Mouse (Mus musculus): ENCODE measurements around the gene Grin3b. TPM values are rescaled to one million over a fixed set of nuclear protein-coding genes. Genes with fewer than 3 reads are reported as not detected.

Grin3b gene
- polyA plus RNA-seq, 1 experiment from 2014 or later: 0.38 TPM

DNA sequence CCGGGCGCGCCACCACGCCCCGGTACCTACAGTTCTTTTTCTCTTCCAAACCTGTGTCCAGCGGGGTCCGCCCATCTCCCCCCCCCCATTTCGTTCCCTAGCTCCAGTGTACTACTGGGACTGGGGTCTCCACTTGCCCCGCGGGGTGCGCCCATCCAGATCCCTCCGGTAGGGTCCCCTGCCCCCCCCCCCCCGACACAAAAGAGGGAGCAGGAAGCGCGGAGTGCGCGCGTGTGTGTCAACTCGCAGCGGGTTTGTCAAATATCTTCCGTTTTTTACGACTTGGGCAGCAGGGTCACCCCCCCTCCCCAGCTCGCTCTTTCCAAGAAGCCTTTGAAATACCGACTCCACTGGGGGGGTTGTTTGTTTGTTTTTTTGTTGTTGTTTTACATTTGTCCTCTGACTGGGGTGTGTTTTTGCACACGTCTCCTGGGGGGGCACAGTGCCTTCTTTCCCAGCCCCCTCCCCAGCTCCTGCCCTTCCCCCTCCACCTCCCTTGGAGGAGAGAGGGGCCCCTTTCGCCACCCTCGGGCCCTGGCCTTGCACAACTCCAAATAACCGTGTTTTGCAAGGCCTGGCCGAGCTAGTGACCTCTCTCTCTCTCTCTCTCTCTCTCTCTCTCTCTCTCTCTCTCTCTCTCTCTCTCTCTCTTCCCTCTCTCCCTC lies 42.4 kb upstream of the Grin3b start:
- peak overlapping the region; percentile 86 for H3K4me2 ChIP-seq
- no peak for DNase-seq (ENCODE audit: low spot score, missing footprints)
- peak overlapping the region; percentile 82 for H3K9ac ChIP-seq (ENCODE audit: low read length)
- H3K4me3 ChIP-seq (ENCODE audit: low read depth, low read length): peak overlapping the region; percentile 89
- peak overlapping the region; percentile 27 for H3K27ac ChIP-seq (ENCODE audit: low read depth, low read length)
- no peaks in the 10 kb centered on the region for H3K36me3 ChIP-seq (ENCODE audit: control insufficient read depth, insufficient read depth, low read length)
- H3K27me3 ChIP-seq (ENCODE audit: control insufficient read depth, insufficient read depth, low read length): peaks cover 5% of the 10 kb centered on the region
- no peaks in the 10 kb centered on the region for H3K9me3 ChIP-seq (ENCODE audit: control insufficient read depth, low read length)
- peaks cover 28% of the 10 kb centered on the region for H3K4me1 ChIP-seq (ENCODE audit: control insufficient read depth, insufficient read depth, low read length)
- 0 out of 2 replicates have a peak, but pooled peaks have one; percentile 12 for ATAC-seq (ENCODE audit: low FRiP score)
- WGBS: under 1% methylated on average over 28 of the region's 29 CpGs

DNA sequence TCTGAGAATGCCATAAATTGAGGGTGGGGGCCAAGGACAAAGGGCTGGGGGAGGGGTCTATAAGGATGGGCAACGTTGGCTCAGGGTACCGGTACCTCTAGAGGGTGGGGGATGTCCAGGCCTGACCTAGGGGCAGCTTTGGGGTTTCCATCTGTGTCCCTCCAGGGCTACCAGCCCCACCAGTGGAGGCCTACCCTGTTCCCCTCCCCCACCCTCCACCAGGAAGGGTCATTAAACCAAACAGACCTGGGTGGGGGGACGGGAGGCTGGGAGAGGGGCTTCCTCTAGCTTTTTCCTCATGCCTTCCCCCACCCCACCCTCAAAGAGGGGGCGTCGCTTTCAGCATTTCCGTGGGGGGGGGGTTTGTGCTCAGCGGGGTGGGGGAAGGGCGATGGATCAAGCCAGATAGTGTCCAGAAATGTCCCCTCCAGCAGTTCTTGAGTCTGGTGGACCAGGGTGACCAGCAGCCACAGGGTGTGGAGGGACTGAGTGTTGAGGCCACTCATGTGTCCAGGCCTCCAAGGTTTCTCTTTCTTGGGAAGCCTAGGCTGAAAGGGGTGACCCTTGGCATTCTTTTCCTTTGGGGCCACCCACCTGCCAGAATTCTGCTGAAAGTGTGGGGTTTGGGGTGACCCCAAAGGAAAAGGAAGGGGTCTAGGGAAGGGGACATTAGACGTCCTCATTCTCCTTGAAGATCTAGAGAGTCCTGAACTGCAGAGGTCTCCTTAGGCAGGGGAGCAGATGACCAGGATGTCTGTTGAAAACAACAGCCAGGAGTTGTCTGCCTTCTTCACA lies 41.4 kb upstream of the Grin3b start:
- no peak for DNase-seq (ENCODE audit: low spot score, missing footprints)
- Histone ChIP-seq H3K27ac (ENCODE audit: low read depth, low read length) (peak overlapping the region; percentile 36), H3K36me3 (ENCODE audit: control insufficient read depth, insufficient read depth, low read length) (no peaks in the 10 kb centered on the region), H3K4me1 (ENCODE audit: control insufficient read depth, insufficient read depth, low read length) (peaks cover 36% of the 10 kb centered on the region), H3K27me3 (ENCODE audit: control insufficient read depth, insufficient read depth, low read length) (peaks cover 4% of the 10 kb centered on the region), H3K9ac (ENCODE audit: low read length) (peak overlapping the region; percentile 55), H3K4me3 (ENCODE audit: low read depth, low read length) (peak overlapping the region; percentile 89), H3K4me2 (peak overlapping the region; percentile 86), H3K9me3 (ENCODE audit: control insufficient read depth, low read length) (no peaks in the 10 kb centered on the region)
- ATAC-seq (ENCODE audit: low FRiP score): no peak
- 31% methylated on average over 9 of the region's 9 CpGs for WGBS

DNA sequence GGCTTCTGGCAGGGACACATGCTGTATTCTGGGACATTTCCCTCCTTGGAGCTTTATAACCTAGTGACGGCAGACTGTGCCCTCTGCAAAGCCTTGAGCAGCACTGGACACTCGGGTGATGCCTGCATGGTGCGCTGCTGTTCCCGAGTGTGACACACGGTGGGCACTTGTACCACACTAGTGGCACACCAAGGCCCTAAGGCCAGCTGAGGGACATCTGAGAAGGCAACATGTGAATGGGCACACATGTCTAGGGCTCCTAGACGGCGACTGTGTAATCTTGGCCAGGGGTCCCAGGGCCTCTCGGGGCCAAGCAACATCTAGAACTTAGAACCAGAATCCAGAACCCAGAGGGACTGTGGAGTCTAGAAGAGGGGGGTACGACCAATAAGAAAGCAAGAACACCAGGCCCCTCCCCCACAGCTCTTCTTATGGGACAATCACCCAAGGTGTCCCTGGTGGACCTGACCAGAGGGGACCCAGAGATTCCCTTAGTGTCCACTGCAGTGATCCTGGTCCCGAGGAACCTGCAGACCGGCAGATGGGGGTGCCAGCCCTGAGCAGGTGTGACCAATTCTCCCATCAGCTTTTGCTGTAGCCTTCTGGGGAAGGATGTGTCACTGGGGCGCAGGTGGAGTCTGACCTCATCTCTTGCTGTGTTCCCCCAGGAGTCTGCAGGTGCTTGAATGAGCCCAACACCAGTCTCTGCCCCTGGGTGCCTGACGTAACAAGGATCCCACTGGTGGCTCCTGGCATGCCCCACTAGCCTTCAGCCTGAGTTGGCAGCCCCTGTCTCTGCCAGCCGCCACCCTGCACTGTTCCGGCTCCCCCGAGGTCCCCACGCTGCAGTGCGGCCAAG lies 40.3 kb upstream of the Grin3b start:
- H3K9me3 ChIP-seq (ENCODE audit: control insufficient read depth, low read length): no peaks in the 10 kb centered on the region
- peaks cover 4% of the 10 kb centered on the region for H3K27me3 ChIP-seq (ENCODE audit: control insufficient read depth, insufficient read depth, low read length)
- H3K4me2 ChIP-seq: no peak overlapping the region
- WGBS: 87% methylated on average over 18 of the region's 18 CpGs
- no peak for DNase-seq (ENCODE audit: low spot score, missing footprints)
- no peak overlapping the region for H3K9ac ChIP-seq (ENCODE audit: low read length)
- no peak overlapping the region for H3K27ac ChIP-seq (ENCODE audit: low read depth, low read length)
- H3K4me3 ChIP-seq (ENCODE audit: low read depth, low read length): no peak overlapping the region
- no peak for ATAC-seq (ENCODE audit: low FRiP score)
- peaks cover 40% of the 10 kb centered on the region for H3K4me1 ChIP-seq (ENCODE audit: control insufficient read depth, insufficient read depth, low read length)
- H3K36me3 ChIP-seq (ENCODE audit: control insufficient read depth, insufficient read depth, low read length): no peaks in the 10 kb centered on the region

DNA sequence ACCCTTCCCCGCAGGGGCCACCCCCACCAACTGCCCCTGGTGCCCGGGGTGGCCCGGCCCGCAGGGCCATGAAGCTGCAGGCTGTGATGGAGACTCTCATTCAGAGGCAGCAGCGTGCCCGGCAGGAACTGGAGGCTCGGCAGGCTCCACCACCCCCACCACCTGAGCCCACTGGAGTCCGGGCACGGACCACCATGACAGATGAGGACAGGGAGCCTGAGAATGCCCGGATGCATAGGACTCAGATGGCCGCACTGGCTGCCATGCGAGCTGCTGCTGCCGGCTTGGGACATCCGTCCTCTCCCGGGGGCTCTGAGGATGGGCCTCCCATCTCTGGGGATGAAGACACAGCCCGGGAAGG lies 39.7 kb upstream of the Grin3b start:
- H3K27me3 ChIP-seq (ENCODE audit: control insufficient read depth, insufficient read depth, low read length): peaks cover 4% of the 10 kb centered on the region
- no peak overlapping the region for H3K4me2 ChIP-seq
- H3K27ac ChIP-seq (ENCODE audit: low read depth, low read length): no peak overlapping the region
- no peaks in the 10 kb centered on the region for H3K9me3 ChIP-seq (ENCODE audit: control insufficient read depth, low read length)
- H3K4me3 ChIP-seq (ENCODE audit: low read depth, low read length): no peak overlapping the region
- no peak overlapping the region for H3K9ac ChIP-seq (ENCODE audit: low read length)
- H3K4me1 ChIP-seq (ENCODE audit: control insufficient read depth, insufficient read depth, low read length): peaks cover 40% of the 10 kb centered on the region
- 91% methylated on average over 16 of the region's 16 CpGs for WGBS
- DNase-seq (ENCODE audit: low spot score, missing footprints) (no peak), ATAC-seq (ENCODE audit: low FRiP score) (no peak)
- no peaks in the 10 kb centered on the region for H3K36me3 ChIP-seq (ENCODE audit: control insufficient read depth, insufficient read depth, low read length)

DNA sequence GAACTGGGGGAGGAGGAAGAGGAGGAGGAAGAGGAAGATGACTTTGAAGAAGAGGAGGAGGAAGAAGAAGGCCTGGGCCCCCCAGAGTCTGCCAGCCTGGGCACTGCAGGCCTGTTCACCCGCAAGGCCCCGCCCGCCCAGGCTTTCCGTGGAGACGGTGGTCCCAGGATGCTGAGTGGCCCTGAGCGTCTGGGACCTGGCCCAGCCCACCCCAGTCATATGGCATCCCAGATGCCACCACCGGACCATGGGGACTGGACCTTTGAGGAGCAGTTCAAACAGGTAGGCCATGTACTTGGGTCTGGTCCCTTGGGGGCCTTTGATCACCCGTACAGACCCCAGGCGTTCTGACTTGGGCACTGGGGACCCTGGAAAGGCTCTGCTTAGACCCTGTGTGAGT lies 38.7 kb upstream of the Grin3b start:
- Histone ChIP-seq H3K27me3 (ENCODE audit: control insufficient read depth, insufficient read depth, low read length) (no peaks in the 10 kb centered on the region; the same call in 1 of the 2 replicates), H3K4me2 (no peak overlapping the region), H3K9ac (ENCODE audit: low read length) (no peak overlapping the region), H3K36me3 (ENCODE audit: control insufficient read depth, insufficient read depth, low read length) (no peaks in the 10 kb centered on the region), H3K4me1 (ENCODE audit: control insufficient read depth, insufficient read depth, low read length) (peaks cover 34% of the 10 kb centered on the region), H3K9me3 (ENCODE audit: control insufficient read depth, low read length) (no peaks in the 10 kb centered on the region), H3K27ac (ENCODE audit: low read depth, low read length) (no peak overlapping the region), H3K4me3 (ENCODE audit: low read depth, low read length) (no peak overlapping the region)
- DNase-seq (ENCODE audit: low spot score, missing footprints) (no peak), ATAC-seq (ENCODE audit: low FRiP score) (no peak)
- WGBS: 88% methylated on average over 9 of the region's 9 CpGs

DNA sequence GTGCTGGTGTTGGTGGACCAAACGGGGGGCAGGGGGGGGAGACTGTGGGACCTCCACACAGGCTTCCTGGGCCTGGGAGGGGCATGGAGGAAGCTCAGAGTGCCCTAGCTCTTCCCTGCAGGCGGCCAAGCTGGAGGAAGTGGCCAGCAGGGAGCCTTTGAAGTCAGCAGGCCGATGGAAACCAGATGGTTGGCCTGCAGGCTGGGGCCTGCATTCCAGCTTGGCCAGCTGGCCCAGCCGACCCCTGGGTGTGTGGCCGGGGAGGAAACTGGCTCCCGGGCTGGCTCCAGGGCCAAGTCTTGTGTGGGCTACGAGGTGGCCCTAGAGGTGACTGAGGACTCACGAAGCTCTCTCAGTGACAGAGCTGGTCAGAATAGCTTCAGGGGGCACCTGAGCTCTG lies 37.8 kb upstream of the Grin3b start:
- Histone ChIP-seq H3K36me3 (ENCODE audit: control insufficient read depth, insufficient read depth, low read length) (no peaks in the 10 kb centered on the region), H3K27ac (ENCODE audit: low read depth, low read length) (no peak overlapping the region; the same call in 1 of the 2 replicates), H3K4me2 (no peak overlapping the region), H3K9ac (ENCODE audit: low read length) (0 out of 2 replicates have a peak overlapping the region, but pooled peaks have one; percentile 24), H3K4me3 (ENCODE audit: low read depth, low read length) (no peak overlapping the region), H3K4me1 (ENCODE audit: control insufficient read depth, insufficient read depth, low read length) (peaks cover 34% of the 10 kb centered on the region), H3K9me3 (ENCODE audit: control insufficient read depth, low read length) (no peaks in the 10 kb centered on the region), H3K27me3 (ENCODE audit: control insufficient read depth, insufficient read depth, low read length) (no peaks in the 10 kb centered on the region; the same call in 1 of the 2 replicates)
- no peak for ATAC-seq (ENCODE audit: low FRiP score)
- no peak for DNase-seq (ENCODE audit: low spot score, missing footprints)
- WGBS: 28% methylated on average over 8 of the region's 8 CpGs

DNA sequence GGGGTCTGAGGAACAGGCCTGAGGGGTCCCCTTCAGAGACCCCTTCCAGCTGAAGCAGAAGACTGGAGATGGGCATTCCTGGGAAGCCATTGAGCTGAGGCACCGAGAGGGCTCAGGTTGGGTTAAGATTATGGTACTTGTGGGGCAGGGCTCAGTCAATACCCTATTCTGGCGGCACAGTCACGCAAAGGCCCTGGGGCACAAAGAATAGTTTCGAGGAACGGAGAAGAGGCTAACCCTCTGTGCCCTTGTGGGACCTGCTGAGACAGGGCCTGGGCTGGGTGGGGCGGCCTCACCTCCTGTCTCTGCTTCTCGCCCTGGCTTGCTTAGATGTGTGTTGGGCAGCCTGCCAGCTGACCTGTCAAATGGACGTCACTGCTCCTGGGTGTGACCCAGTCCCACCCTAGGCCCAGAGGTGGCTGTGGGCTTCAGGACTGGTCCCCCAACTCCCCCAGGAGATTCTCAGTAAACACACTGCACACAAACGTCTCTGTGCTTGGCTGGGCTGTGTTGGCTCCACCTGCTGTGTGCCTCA lies 37.3 kb upstream of the Grin3b start:
- ATAC-seq (ENCODE audit: low FRiP score): no peak
- Histone ChIP-seq H3K27ac (ENCODE audit: low read depth, low read length) (no peak overlapping the region; the same call in 1 of the 2 replicates), H3K9ac (ENCODE audit: low read length) (0 out of 2 replicates have a peak overlapping the region, but pooled peaks have one; percentile 24), H3K4me3 (ENCODE audit: low read depth, low read length) (no peak overlapping the region), H3K27me3 (ENCODE audit: control insufficient read depth, insufficient read depth, low read length) (no peaks in the 10 kb centered on the region; the same call in 1 of the 2 replicates), H3K4me1 (ENCODE audit: control insufficient read depth, insufficient read depth, low read length) (peaks cover 36% of the 10 kb centered on the region), H3K36me3 (ENCODE audit: control insufficient read depth, insufficient read depth, low read length) (no peaks in the 10 kb centered on the region), H3K9me3 (ENCODE audit: control insufficient read depth, low read length) (no peaks in the 10 kb centered on the region), H3K4me2 (no peak overlapping the region)
- no peak for DNase-seq (ENCODE audit: low spot score, missing footprints)
- 71% methylated on average over 9 of the region's 9 CpGs for WGBS

DNA sequence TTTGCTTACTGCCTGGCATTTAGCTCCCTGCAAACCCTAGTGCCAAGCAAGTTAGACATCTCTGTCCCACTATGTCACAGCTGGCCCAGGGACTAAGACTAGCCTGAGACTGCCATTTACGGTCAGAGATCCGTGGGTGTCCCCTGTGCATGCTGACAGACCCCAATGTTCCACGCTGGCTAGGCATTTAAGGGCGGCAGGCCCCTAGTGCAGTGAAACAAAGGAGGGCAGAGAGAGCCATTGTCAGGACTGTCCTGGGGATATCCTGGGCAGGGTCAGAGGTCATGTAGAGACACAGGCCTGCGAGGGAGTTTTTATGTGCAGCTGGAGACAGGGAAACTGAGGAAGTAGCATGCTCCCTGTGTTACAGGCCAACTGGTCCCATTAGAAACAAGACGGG lies 36.7 kb upstream of the Grin3b start:
- H3K27me3 ChIP-seq (ENCODE audit: control insufficient read depth, insufficient read depth, low read length): no peaks in the 10 kb centered on the region; the same call in 1 of the 2 replicates
- no peaks in the 10 kb centered on the region for H3K36me3 ChIP-seq (ENCODE audit: control insufficient read depth, insufficient read depth, low read length)
- H3K9ac ChIP-seq (ENCODE audit: low read length): no peak overlapping the region
- DNase-seq (ENCODE audit: low spot score, missing footprints) (no peak), ATAC-seq (ENCODE audit: low FRiP score) (no peak)
- H3K4me1 ChIP-seq (ENCODE audit: control insufficient read depth, insufficient read depth, low read length): peaks cover 34% of the 10 kb centered on the region
- no peaks in the 10 kb centered on the region for H3K9me3 ChIP-seq (ENCODE audit: control insufficient read depth, low read length)
- WGBS: 27% methylated on average over 6 of the region's 6 CpGs
- no peak overlapping the region for H3K4me2 ChIP-seq
- H3K27ac ChIP-seq (ENCODE audit: low read depth, low read length): no peak overlapping the region
- no peak overlapping the region for H3K4me3 ChIP-seq (ENCODE audit: low read depth, low read length)
